ENCODE assay signal across 10 mouse cellular contexts in the genomic region with DNA sequence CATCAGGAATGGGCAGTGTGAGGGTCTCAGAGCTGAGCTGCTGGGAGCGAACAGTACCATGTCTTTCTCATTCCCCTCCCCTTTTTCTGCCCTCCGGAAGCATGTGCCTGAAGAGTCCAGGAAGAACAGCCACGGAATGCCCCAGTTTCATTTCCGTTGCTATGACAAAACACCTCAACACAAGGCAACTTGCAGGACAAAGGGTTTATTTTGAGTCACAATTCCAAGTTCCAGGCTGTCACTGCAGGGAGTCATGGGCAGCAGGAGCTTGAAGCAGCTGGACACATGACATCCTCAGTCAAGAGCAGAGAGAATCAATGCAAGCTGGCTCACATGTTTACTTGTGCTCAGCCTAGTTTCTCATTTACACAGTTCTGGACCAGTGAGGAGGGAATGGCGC. TPM values are rescaled to one million over a fixed set of nuclear protein-coding genes. Genes with fewer than 3 reads are reported as not detected.
DNase-seq lines count a peak whose midpoint lies in the region; ATAC-seq lines count a peak whose summit lies in the region.
"Had no signal": no experiment of that assay in that cellular context is flagged by ENCODE, and none has a peak within 500 bp of the region (broad histone marks: within the 10 kb centered on the region; RNA-seq: fewer than 3 reads in every experiment).

No protein-coding gene starts in this region.

- H3K4me3 ChIP-seq in hindbrain, embryonic 13.5 days: no peak overlapping the region
- H3K4me3 ChIP-seq: limb, embryonic 13.5 days had no signal

- H3K9me3 ChIP-seq in hindbrain, embryonic 13.5 days: no peaks in the 10 kb centered on the region
- H3K9me3 ChIP-seq: limb, embryonic 13.5 days had no signal

- ATAC-seq in hindbrain, embryonic 13.5 days (ENCODE audit: low FRiP score): no peak
- no peak for ATAC-seq in granulocyte monocyte progenitor cell, adult 5-6 weeks (replicated peaks; ENCODE audit: poor library complexity, severe bottlenecking)
- no peak for ATAC-seq in erythroid progenitor cell, adult 5-6 weeks (replicated peaks; ENCODE audit: low FRiP score, poor library complexity, severe bottlenecking)

- no peak overlapping the region for H3K4me2 ChIP-seq in hindbrain, embryonic 13.5 days
- H3K4me2 ChIP-seq: limb, embryonic 13.5 days had no signal

- DNase-seq in heart, adult 11 months: peak; percentile 97
- no peak for DNase-seq in heart, postnatal 10 days
- DNase-seq in brain, adult 2 months (ENCODE audit: low read depth, low spot score): peak; percentile 69
- DNase-seq in lung, postnatal 25 days (ENCODE audit: low spot score): peak; percentile 72
- DNase-seq in MN1 (ENCODE audit: low spot score): no peak
- DNase-seq: adrenal gland, postnatal 10 days had no signal

- H3K27ac ChIP-seq in hindbrain, embryonic 13.5 days: peak overlapping the region; percentile 70
- H3K27ac ChIP-seq: limb, embryonic 13.5 days had no signal

- intact Hi-C loops in heart, postnatal 10 days (cut with DNase I): no loop called here

- no peaks in the 10 kb centered on the region for H3K36me3 ChIP-seq in hindbrain, embryonic 13.5 days
- H3K36me3 ChIP-seq: limb, embryonic 13.5 days had no signal

- WGBS in hindbrain, embryonic 13.5 days: 42% methylated on average over 5 of the region's 5 CpGs

- no peak overlapping the region for H3K9ac ChIP-seq in hindbrain, embryonic 13.5 days
- H3K9ac ChIP-seq: limb, embryonic 13.5 days had no signal

- peaks cover 16% of the 10 kb centered on the region; the same call in 1 of the 2 replicates for H3K4me1 ChIP-seq in hindbrain, embryonic 13.5 days (replicated peaks)

- H3K27me3 ChIP-seq in hindbrain, embryonic 13.5 days: no peaks in the 10 kb centered on the region
- H3K27me3 ChIP-seq: limb, embryonic 13.5 days had no signal

RNA-seq across cellular contexts. Expression of a gene that starts 53.4 kb away (rescaled TPM):
- 1 to 10 TPM in 1 of 2 experiments, under 1 TPM in 1; 0.93 to 1.7 TPM for total RNA-seq in heart, postnatal 10 days (2021)
- polyA plus RNA-seq in hindbrain, embryonic 13.5 days (2015; fragmentation: Nextera tagmentation; extraction: Ambion mirVana): 1.7 and 2.4 TPM in 2 replicates
- not detected in 2 replicates for total RNA-seq in granulocyte monocyte progenitor cell, adult 5-6 weeks (2014; fragmentation: Nextera tagmentation)
- 0.73 TPM in 1 of 2 replicates, not detected in the other for total RNA-seq in granulocyte monocyte progenitor cell, adult 5-6 weeks (2017)
- total RNA-seq in erythroid progenitor cell, adult 5-6 weeks (2015; ENCODE audit: low replicate concordance): not detected in 2 replicates
- total RNA-seq in erythroid progenitor cell, adult 5-6 weeks (2017; ENCODE audit: low replicate concordance): not detected in 2 replicates

RNA-seq across cellular contexts. Expression of a gene that starts 57.6 kb away (rescaled TPM):
- 10 to 100 TPM; 41.3 to 41.9 TPM for total RNA-seq in heart, postnatal 10 days (2021)
- 108 and 115 TPM in 2 replicates for polyA plus RNA-seq in hindbrain, embryonic 13.5 days (2015; fragmentation: Nextera tagmentation; extraction: Ambion mirVana)
- 20.2 and 26.8 TPM in 2 replicates for total RNA-seq in granulocyte monocyte progenitor cell, adult 5-6 weeks (2014; fragmentation: Nextera tagmentation)
- total RNA-seq in granulocyte monocyte progenitor cell, adult 5-6 weeks (2017): 16.2 and 18.6 TPM in 2 replicates
- 1.7 and 2.2 TPM in 2 replicates for total RNA-seq in erythroid progenitor cell, adult 5-6 weeks (2015; ENCODE audit: low replicate concordance)
- 4.0 TPM in 1 of 2 replicates, not detected in the other for total RNA-seq in erythroid progenitor cell, adult 5-6 weeks (2017; ENCODE audit: low replicate concordance)

Comparison
In these comparisons a context has a peak if more than half of its experiments do, and no peak if none do; other contexts are left out.
1. DNase-seq: peak in heart, adult 11 months (single experiment), brain, adult 2 months (single experiment) and lung, postnatal 25 days (single experiment); none in heart, postnatal 10 days (0 of 2) and MN1 (single experiment).